Mouse (Mus musculus) embryonic facial prominence, embryonic 14.5 days (tissue): ENCODE results near the gene Mgat1. TPM values are rescaled to one million over a fixed set of nuclear protein-coding genes. Genes with fewer than 3 reads are reported as not detected.

ENCODE experiments used
- ATAC-seq: fragments of 200-750 bp; cut with Nextera tagmentation; 2 replicates; pipeline ENCODE4 v1.8.0; 2017; ENCODE audit warnings: low read depth, moderate number of reproducible peaks, moderate TSS enrichment
- DNase-seq: peaks from one replicate; pipeline ENCODE4 v3.0.0-alpha.2; 2015; ENCODE audit warnings: low spot score
- H3K27ac ChIP-seq: fragments of 300-500 bp; sonication (generic); replicated peaks from 2 replicates; pipeline ENCODE4 v1.5.1; 2014; ENCODE audit warnings: low read depth, mild to moderate bottlenecking, low read length, moderate library complexity
- H3K27me3 ChIP-seq: fragments of 300-500 bp; sonication (generic); replicated peaks from 2 replicates; pipeline ENCODE4 v1.6.1; 2014; ENCODE audit warnings: low read length; ENCODE audit not compliant: control insufficient read depth, insufficient read depth
- H3K36me3 ChIP-seq: fragments of 300-500 bp; sonication (generic); 2 replicates; pipeline ENCODE4 v1.6.1; 2014; ENCODE audit warnings: low read length, mixed read lengths; ENCODE audit not compliant: control insufficient read depth, insufficient read depth
- H3K4me1 ChIP-seq: fragments of 300-500 bp; sonication (generic); 2 replicates; pipeline ENCODE4 v1.6.1; 2014; ENCODE audit warnings: antibody characterized with exemption, low read length; ENCODE audit not compliant: control insufficient read depth, insufficient read depth
- H3K4me2 ChIP-seq: fragments of 300-500 bp; sonication (generic); 2 replicates; pipeline ENCODE4 v1.6.1; 2014; ENCODE audit warnings: low read depth, mild to moderate bottlenecking, low read length, moderate library complexity, mixed read lengths
- H3K4me3 ChIP-seq: fragments of 300-500 bp; sonication (generic); 2 replicates; pipeline ENCODE4 v1.5.1; 2014; ENCODE audit warnings: low read depth, mild to moderate bottlenecking, low read length
- H3K9ac ChIP-seq: fragments of 300-500 bp; sonication (generic); 2 replicates; pipeline ENCODE4 v1.6.1; 2014; ENCODE audit warnings: low read depth, mild to moderate bottlenecking, low read length, moderate library complexity, mixed read lengths
- H3K9me3 ChIP-seq: fragments of 300-500 bp; sonication (generic); 2 replicates; pipeline ENCODE4 v1.6.1; 2016; ENCODE audit warnings: low read length; ENCODE audit not compliant: control insufficient read depth
- WGBS: fragments of 180-500 bp; shearing (Covaris S2); extraction: QIAGEN DNeasy Blood & Tissue Kit; methylation state at CpG from one replicate; pipeline ENCODE4 v1.1.7; 2014; 5-methylcytosine and 5-hydroxymethylcytosine counted together
- polyA plus RNA-seq: library from polyadenylated mRNA; unstranded; fragments of >200 nt; fragmentation: Nextera tagmentation; extraction: Ambion mirVana; gene quantifications from 2 replicates; pipeline ENCODE4 v1.2.1, GENCODE M21; 2014

Gene Mgat1
- polyA plus RNA-seq, 1 experiment from 2014 or later = 67.3 TPM

DNA sequence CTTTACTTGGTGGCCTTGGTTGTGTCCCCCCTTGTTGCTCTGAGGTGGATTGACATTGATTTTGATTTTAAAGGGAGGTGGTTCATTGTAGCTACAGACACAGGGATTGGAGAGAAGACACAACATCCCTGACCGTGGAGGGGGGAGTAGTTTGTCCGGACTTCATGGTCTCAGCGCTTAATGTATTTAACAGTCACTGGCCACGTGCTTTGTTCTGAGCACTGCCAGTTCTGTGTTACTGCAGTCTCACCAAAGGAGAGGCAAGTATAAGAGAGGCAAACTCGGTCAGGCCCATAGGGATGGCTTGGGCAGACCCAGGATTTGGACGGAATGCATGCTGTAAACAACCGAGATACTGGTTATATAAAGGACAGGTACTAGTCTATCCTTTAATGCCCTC, 20.1 kb downstream of the Mgat1 start:
- 92% methylated on average over 7 of the region's 7 CpGs for WGBS
- no peak for DNase-seq
- ATAC-seq = no peak
- Histone ChIP-seq H3K4me3 (no peak overlapping the region), H3K36me3 (peaks cover 37% of the 10 kb centered on the region), H3K4me1 (no peaks in the 10 kb centered on the region), H3K27ac (no peak overlapping the region), H3K27me3 (no peaks in the 10 kb centered on the region), H3K9ac (no peak overlapping the region), H3K9me3 (no peaks in the 10 kb centered on the region), H3K4me2 (no peak overlapping the region)

GRCm38 (mm10) chr11:49264622-49265021, 20.6 kb downstream of the Mgat1 start:
- Histone ChIP-seq H3K27ac (no peak overlapping the region), H3K36me3 (peaks cover 33% of the 10 kb centered on the region), H3K27me3 (no peaks in the 10 kb centered on the region), H3K9me3 (no peaks in the 10 kb centered on the region), H3K9ac (no peak overlapping the region), H3K4me3 (no peak overlapping the region), H3K4me1 (no peaks in the 10 kb centered on the region), H3K4me2 (no peak overlapping the region)
- DNase-seq (no peak), ATAC-seq (no peak)
- WGBS = 74% methylated on average over 11 of the region's 11 CpGs

DNA sequence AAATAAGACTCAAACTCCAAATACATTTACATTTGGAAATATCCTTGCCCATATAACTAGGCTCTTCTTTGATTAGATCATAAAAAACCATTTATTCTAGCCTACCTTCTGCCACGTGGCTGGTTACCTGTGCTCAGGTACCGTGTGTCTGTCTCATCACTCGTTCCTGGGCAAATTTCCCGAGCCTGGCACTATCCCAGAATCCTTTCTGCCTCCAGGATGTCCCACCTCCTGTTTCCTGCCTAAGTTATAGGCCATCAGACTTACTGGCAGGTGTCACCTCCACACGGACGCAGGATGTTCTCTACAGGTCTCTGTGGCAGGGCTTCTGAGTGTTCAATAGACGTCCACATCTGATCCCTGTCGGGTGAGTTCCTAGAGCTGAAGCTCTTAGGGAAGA, 21.1 kb downstream of the Mgat1 start:
- Histone ChIP-seq H3K4me3 (no peak overlapping the region), H3K27ac (no peak overlapping the region), H3K36me3 (peaks cover 29% of the 10 kb centered on the region), H3K4me1 (no peaks in the 10 kb centered on the region), H3K9me3 (no peaks in the 10 kb centered on the region), H3K9ac (no peak overlapping the region), H3K27me3 (no peaks in the 10 kb centered on the region), H3K4me2 (no peak overlapping the region)
- DNase-seq = no peak
- 89% methylated on average over 8 of the region's 8 CpGs for WGBS
- ATAC-seq = no peak

DNA sequence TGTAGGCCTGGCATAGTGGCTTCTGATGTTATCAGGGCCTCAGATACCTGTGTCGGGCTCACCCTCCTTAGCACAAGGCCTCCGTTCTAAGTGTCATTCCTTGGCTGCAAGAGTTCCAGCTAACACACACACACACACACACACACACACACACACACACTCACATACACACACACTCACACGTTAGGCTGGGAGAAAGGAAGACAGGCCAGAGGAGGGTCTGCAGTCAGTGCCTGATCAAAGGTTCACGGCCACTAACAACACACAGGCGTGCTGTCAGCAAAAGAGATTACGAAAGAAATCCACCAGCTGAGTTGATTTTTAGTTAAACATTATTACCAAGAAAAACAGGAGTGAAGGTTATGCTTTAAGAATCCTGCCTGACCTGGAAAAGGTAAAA, 22.7 kb downstream of the Mgat1 start:
- Histone ChIP-seq H3K4me3 (no peak overlapping the region), H3K36me3 (peaks cover 15% of the 10 kb centered on the region), H3K27me3 (no peaks in the 10 kb centered on the region), H3K9me3 (no peaks in the 10 kb centered on the region), H3K27ac (no peak overlapping the region), H3K4me2 (no peak overlapping the region), H3K9ac (no peak overlapping the region), H3K4me1 (no peaks in the 10 kb centered on the region)
- DNase-seq (no peak), ATAC-seq (no peak)
- WGBS = 77% methylated on average over 6 of the region's 6 CpGs

DNA sequence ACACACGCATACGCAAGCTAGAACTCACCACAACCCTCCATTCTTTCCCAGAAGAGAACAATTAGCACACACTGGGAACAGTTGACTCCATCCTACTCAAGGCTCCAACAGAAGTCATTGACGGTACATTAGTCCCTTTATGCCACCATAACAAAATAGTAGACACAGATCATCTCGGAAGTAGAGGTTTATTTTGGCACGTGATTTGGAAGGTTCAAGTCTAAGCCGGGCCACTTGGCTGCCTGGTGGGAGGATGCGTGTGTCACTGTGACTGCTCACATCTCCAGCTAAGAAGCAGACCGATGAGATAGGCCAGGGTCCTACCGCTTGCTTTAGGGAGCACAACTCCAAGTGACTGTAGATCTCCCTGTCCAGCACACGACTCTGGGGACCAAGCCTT, 23.3 kb downstream of the Mgat1 start:
- Histone ChIP-seq H3K4me3 (no peak overlapping the region), H3K9ac (no peak overlapping the region), H3K36me3 (peaks cover 8% of the 10 kb centered on the region), H3K4me1 (no peaks in the 10 kb centered on the region), H3K27ac (no peak overlapping the region), H3K4me2 (no peak overlapping the region), H3K9me3 (no peaks in the 10 kb centered on the region), H3K27me3 (no peaks in the 10 kb centered on the region)
- DNase-seq = no peak
- 84% methylated on average over 10 of the region's 10 CpGs for WGBS
- no peak for ATAC-seq

DNA sequence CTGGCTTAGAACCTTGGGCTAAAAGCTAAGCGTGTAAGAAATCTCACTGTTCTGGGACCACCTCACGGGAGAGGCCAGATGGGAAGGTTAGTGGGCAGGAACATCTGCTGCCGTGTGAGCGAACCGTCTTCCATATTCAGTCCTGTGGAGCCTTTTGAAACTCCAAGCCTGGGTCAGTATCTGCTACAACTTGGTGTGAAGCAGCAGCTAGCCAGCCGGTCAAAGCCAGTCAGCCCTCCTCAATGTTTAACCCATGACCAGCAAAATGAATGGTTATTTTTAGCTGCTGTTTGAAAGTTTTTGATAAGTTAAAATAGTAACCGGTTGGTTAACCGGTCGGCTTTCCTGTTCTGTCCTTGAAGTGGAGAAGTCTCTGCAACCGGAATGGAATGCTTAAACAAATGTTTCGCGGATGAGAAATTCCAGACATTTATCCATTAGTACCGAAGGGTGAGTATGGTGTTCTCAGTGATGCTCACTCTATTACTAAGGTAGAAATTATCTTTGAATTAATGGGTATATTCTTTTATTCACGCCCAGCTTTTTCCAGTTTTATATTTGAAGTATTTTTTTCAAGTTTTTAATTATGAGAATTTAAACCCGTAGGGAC, 24.1 kb downstream of the Mgat1 start:
- Histone ChIP-seq H3K4me1 (no peaks in the 10 kb centered on the region), H3K9me3 (no peaks in the 10 kb centered on the region), H3K27me3 (no peaks in the 10 kb centered on the region), H3K9ac (no peak overlapping the region), H3K36me3 (peaks cover 4% of the 10 kb centered on the region; the same call in 1 of the 2 replicates), H3K27ac (no peak overlapping the region), H3K4me2 (no peak overlapping the region), H3K4me3 (no peak overlapping the region)
- DNase-seq (no peak), ATAC-seq (no peak)
- 74% methylated on average over 15 of the region's 15 CpGs for WGBS

- no peaks in the 10 kb centered on the region for H3K36me3 ChIP-seq
- 88% methylated on average over 9 of the region's 9 CpGs for WGBS
- DNase-seq (no peak), ATAC-seq (no peak)
- no peak overlapping the region for H3K4me2 ChIP-seq
- no peak overlapping the region for H3K27ac ChIP-seq
- no peak overlapping the region for H3K9ac ChIP-seq
- no peaks in the 10 kb centered on the region for H3K27me3 ChIP-seq
- no peaks in the 10 kb centered on the region for H3K4me1 ChIP-seq
- H3K4me3 ChIP-seq = no peak overlapping the region
- H3K9me3 ChIP-seq = no peaks in the 10 kb centered on the region
These were observed 25.8 kb downstream of the Mgat1 start for GRCm38 (mm10) chr11:49269761-49270160.

DNA sequence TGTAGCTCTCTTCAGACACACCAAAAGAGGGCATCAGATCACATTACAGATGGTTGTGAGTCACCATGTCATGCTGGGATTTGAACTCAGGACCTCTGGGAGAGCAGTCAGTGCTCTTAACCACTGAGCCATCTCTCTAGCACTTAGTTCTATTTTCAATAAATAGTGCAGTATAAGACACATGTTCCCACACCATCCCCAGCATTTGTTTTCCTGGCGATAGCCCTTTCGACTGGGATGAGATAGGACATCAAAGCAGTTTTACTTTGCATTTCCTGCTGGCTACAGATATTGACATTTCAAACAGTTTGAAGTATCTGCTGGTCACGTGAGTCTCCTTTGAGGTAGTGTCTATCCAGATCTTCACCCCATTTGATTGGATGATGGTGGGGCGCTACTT, 26.4 kb downstream of the Mgat1 start:
- WGBS = 89% methylated on average over 4 of the region's 4 CpGs
- no peaks in the 10 kb centered on the region for H3K27me3 ChIP-seq
- no peaks in the 10 kb centered on the region for H3K4me1 ChIP-seq
- H3K4me2 ChIP-seq = no peak overlapping the region
- no peak overlapping the region for H3K4me3 ChIP-seq
- ATAC-seq = no peak
- DNase-seq = no peak
- no peak overlapping the region for H3K9ac ChIP-seq
- H3K27ac ChIP-seq = no peak overlapping the region
- no peaks in the 10 kb centered on the region for H3K36me3 ChIP-seq
- no peaks in the 10 kb centered on the region for H3K9me3 ChIP-seq

- WGBS = 25% methylated on average over 7 of the region's 7 CpGs
- no peak overlapping the region for H3K4me3 ChIP-seq
- no peak for ATAC-seq
These were observed 27.3 kb downstream of the Mgat1 start for GRCm38 (mm10) chr11:49271334-49271733.

More at GRCm38 (mm10) chr11:49271334-49271733, 27.3 kb downstream of the Mgat1 start:
- H3K27me3 ChIP-seq = no peaks in the 10 kb centered on the region
- no peak overlapping the region for H3K4me2 ChIP-seq
- H3K36me3 ChIP-seq = no peaks in the 10 kb centered on the region
- no peaks in the 10 kb centered on the region for H3K9me3 ChIP-seq
- H3K27ac ChIP-seq = no peak overlapping the region
- no peak overlapping the region for H3K9ac ChIP-seq
- DNase-seq = peak; percentile 71
- no peaks in the 10 kb centered on the region for H3K4me1 ChIP-seq
